Mouse (Mus musculus) layer of hippocampus, adult 2 months (tissue): ENCODE results near the gene Actl6b. TPM values are rescaled to one million over a fixed set of nuclear protein-coding genes. Genes with fewer than 3 reads are reported as not detected.

Experiments used
- DNase-seq, 2 experiments: peaks; one replicate each; pipeline ENCODE4 v3.0.0; 2022; ENCODE audit warnings: low spot score in 2 of 2
- H3K27ac ChIP-seq: fragments of 200-600 bp; 2 replicates; pipeline ENCODE4 v1.8.1; 2022
- H3K4me3 ChIP-seq: fragments of 200-600 bp; 2 replicates; pipeline ENCODE4 v1.8.1; 2022; ENCODE audit warnings: mild to moderate bottlenecking
- CTCF ChIP-seq: fragments of 200-600 bp; conservative IDR thresholded peaks from 2 replicates; pipeline ENCODE4 v1.8.1; 2022; ENCODE audit warnings: antibody characterized with exemption, mild to moderate bottlenecking, moderate library complexity
- total RNA-seq, 2 experiments: library from RNA; stranded (reverse); gene quantifications; 2 replicates each; pipeline ENCODE4 v1.2.3; 2021

Actl6b gene
- total RNA-seq, 2 experiments from 2014 or later: 138 to 142 TPM

- DNase-seq: no peak
- TF ChIP-seq CTCF: no peak
- H3K27ac ChIP-seq: no peak overlapping the region
- H3K4me3 ChIP-seq: no peak overlapping the region
Measured at GRCm38 (mm10) chr5:137580246-137580645, 26.9 kb downstream of the Actl6b start.

GRCm38 (mm10) chr5:137582702-137583101, 29.4 kb downstream of the Actl6b start:
- Histone ChIP-seq H3K27ac (no peak overlapping the region), H3K4me3 (no peak overlapping the region)
- TF ChIP-seq CTCF: no peak
- no peak for DNase-seq

GRCm38 (mm10) chr5:137583670-137584169, 30.4 kb downstream of the Actl6b start:
- peak overlapping the region; percentile 41 for H3K4me3 ChIP-seq
- peak; percentile 43 to 58 for DNase-seq
- peak overlapping the region; percentile 69 for H3K27ac ChIP-seq
- TF ChIP-seq CTCF: no peak; the same call in 1 of the 2 replicates

GRCm38 (mm10) chr5:137584976-137585375, 31.7 kb downstream of the Actl6b start:
- Histone ChIP-seq H3K27ac (no peak overlapping the region), H3K4me3 (no peak overlapping the region)
- TF ChIP-seq CTCF: peak; percentile 85
- peak; percentile 63 to 73 for DNase-seq

GRCm38 (mm10) chr5:137590507-137590906, 37.2 kb downstream of the Actl6b start:
- Histone ChIP-seq H3K27ac (no peak overlapping the region), H3K4me3 (no peak overlapping the region)
- DNase-seq: no peak
- no peak for TF ChIP-seq CTCF

- H3K27ac ChIP-seq: no peak overlapping the region
- no peak overlapping the region for H3K4me3 ChIP-seq
- no peak for DNase-seq
- TF ChIP-seq CTCF: no peak
Measured at GRCm38 (mm10) chr5:137595921-137596320, 42.6 kb downstream of the Actl6b start.

GRCm38 (mm10) chr5:137596601-137597261, 43.4 kb downstream of the Actl6b start:
- DNase-seq: no peak
- Histone ChIP-seq H3K4me3 (no peak overlapping the region), H3K27ac (no peak overlapping the region)
- TF ChIP-seq CTCF: no peak

GRCm38 (mm10) chr5:137597625-137598024, 44.3 kb downstream of the Actl6b start:
- no peak overlapping the region for H3K4me3 ChIP-seq
- no peak overlapping the region for H3K27ac ChIP-seq
- TF ChIP-seq CTCF: no peak
- no peak for DNase-seq

GRCm38 (mm10) chr5:137598100-137598826, 44.9 kb downstream of the Actl6b start:
- H3K4me3 ChIP-seq: no peak overlapping the region
- H3K27ac ChIP-seq: no peak overlapping the region
- no peak for TF ChIP-seq CTCF
- no peak for DNase-seq

- TF ChIP-seq CTCF: no peak
- no peak for DNase-seq
- H3K27ac ChIP-seq: 0 out of 2 replicates have a peak overlapping the region, but pooled peaks have one; percentile 95
- H3K4me3 ChIP-seq: peak overlapping the region; percentile 96
Measured at GRCm38 (mm10) chr5:137599600-137599999, 46.3 kb downstream of the Actl6b start.

GRCm38 (mm10) chr5:137600281-137600618, 46.9 kb downstream of the Actl6b start:
- DNase-seq: peak in 1 of 2 experiments; percentile 23
- H3K27ac ChIP-seq: peak overlapping the region; percentile 95
- no peak; the same call in 1 of the 2 replicates for TF ChIP-seq CTCF
- peak overlapping the region; percentile 96 for H3K4me3 ChIP-seq

GRCm38 (mm10) chr5:137600619-137601364, 47.5 kb downstream of the Actl6b start, which contains the start of gene Mospd3:
Gene Mospd3, minus strand, starts transcription at chr5:137601058.
- Histone ChIP-seq H3K4me3 (peak within 1 kb of the TSS; percentile 96), H3K27ac (peak within 1 kb of the TSS; percentile 95)
- no peak for TF ChIP-seq CTCF
- DNase-seq: peak; percentile 95

GRCm38 (mm10) chr5:137601365-137601729, 48.0 kb downstream of the Actl6b start:
- no peak for TF ChIP-seq CTCF
- DNase-seq: no peak
- H3K27ac ChIP-seq: peak overlapping the region; percentile 95; the same call in 1 of the 2 replicates

More at GRCm38 (mm10) chr5:137601365-137601729, 48.0 kb downstream of the Actl6b start:
- H3K4me3 ChIP-seq: peak overlapping the region; percentile 96
